Comparison of ENCODE assay signal across 10 mouse cellular contexts in genomic region chr7:144569428-144569827, GRCm38 (mm10). TPM values are rescaled to one million over a fixed set of nuclear protein-coding genes. Genes with fewer than 3 reads are reported as not detected.
A peak's percentile ranks its signal among the peaks of the same experiment; 100 is the strongest.
DNase-seq lines count a peak whose midpoint lies in the region; ATAC-seq and TF ChIP-seq lines count a peak whose summit lies in the region.
"Had no signal": no experiment of that assay in that cellular context is flagged by ENCODE, and none has a peak within 500 bp of the region (broad histone marks: within the 10 kb centered on the region; RNA-seq: fewer than 3 reads in every experiment).

No protein-coding gene starts in this region.

- no peak for TF ChIP-seq EP300 in stomach, postnatal 0 days (optimal IDR thresholded peaks at IDR 0.05)
- no peak for TF ChIP-seq EP300 in liver, postnatal 0 days (IDR thresholded peaks at IDR 0.05; ENCODE audit: low read depth)

- H3K9ac ChIP-seq in stomach, postnatal 0 days (ENCODE audit: low read length), result no peak overlapping the region
- H3K9ac ChIP-seq in liver, postnatal 0 days (replicated peaks), result no peak overlapping the region
- H3K9ac ChIP-seq: embryonic facial prominence, embryonic 15.5 days had no signal

- H3K4me2 ChIP-seq in stomach, postnatal 0 days (replicated peaks; ENCODE audit: low read depth), result no peak overlapping the region
- no peak overlapping the region for H3K4me2 ChIP-seq in liver, postnatal 0 days (ENCODE audit: low read depth, low read length)
- H3K4me2 ChIP-seq: embryonic facial prominence, embryonic 15.5 days had no signal

- H3K4me1 ChIP-seq in cerebellum, adult 2 months (ENCODE audit: control insufficient read depth, insufficient read depth, low read length), result no peaks in the 10 kb centered on the region
- H3K4me1 ChIP-seq in stomach, postnatal 0 days (replicated peaks; ENCODE audit: control insufficient read depth, insufficient read depth), result no peaks in the 10 kb centered on the region
- no peaks in the 10 kb centered on the region for H3K4me1 ChIP-seq in liver, postnatal 0 days (ENCODE audit: insufficient read depth)

- ATAC-seq in stomach, postnatal 0 days (ENCODE audit: low FRiP score, low TSS enrichment), result peak; percentile 45; the same call in 1 of the 2 replicates
- no peak for ATAC-seq in liver, postnatal 0 days

- H3K27me3 ChIP-seq in cerebellum, adult 2 months (ENCODE audit: control insufficient read depth, insufficient read depth, low read length), result no peaks in the 10 kb centered on the region; the same call in 1 of the 2 replicates
- no peaks in the 10 kb centered on the region for H3K27me3 ChIP-seq in stomach, postnatal 0 days (ENCODE audit: control insufficient read depth, insufficient read depth, low read length)
- H3K27me3 ChIP-seq in liver, postnatal 0 days (ENCODE audit: insufficient read depth, low read length), result no peaks in the 10 kb centered on the region
- H3K27me3 ChIP-seq: embryonic facial prominence, embryonic 15.5 days had no signal

- H3K9me3 ChIP-seq in stomach, postnatal 0 days (ENCODE audit: control insufficient read depth, low read length), result no peaks in the 10 kb centered on the region
- no peaks in the 10 kb centered on the region for H3K9me3 ChIP-seq in liver, postnatal 0 days (ENCODE audit: low read length)
- H3K9me3 ChIP-seq: embryonic facial prominence, embryonic 15.5 days had no signal

- WGBS in cerebellum, adult 2 months, result 22% methylated on average over 7 of the region's 7 CpGs
- 33% methylated on average over 7 of the region's 7 CpGs for WGBS in stomach, postnatal 0 days
- WGBS in liver, postnatal 0 days (ENCODE audit: insufficient replicate concordance), result 70% methylated on average over 7 of the region's 7 CpGs

- peak; percentile 42 to 43 for DNase-seq in cerebellum, postnatal 10 days
- no peak for DNase-seq in cerebellum, adult 2 months
- DNase-seq in urinary bladder, postnatal 25 days (ENCODE audit: low spot score), result peak; percentile 23
- no peak for DNase-seq in urinary bladder, postnatal 10 days (ENCODE audit: low spot score)
- peak; percentile 58 for DNase-seq in kidney, adult 9 months
- DNase-seq in stomach, postnatal 0 days (ENCODE audit: low spot score), result peak; percentile 31
- no peak for DNase-seq in embryo, embryonic 10.5 days (ENCODE audit: low spot score)
- no peak for DNase-seq in liver, postnatal 0 days

- TF ChIP-seq POLR2A in cerebellum, adult 2 months (IDR thresholded peaks at IDR 0.05; ENCODE audit: borderline replicate concordance, insufficient read depth, low read length), result no peak

- no peak overlapping the region for H3K4me3 ChIP-seq in cerebellum, adult 2 months (replicated peaks; ENCODE audit: insufficient read depth, low read depth, low read length)
- no peak overlapping the region for H3K4me3 ChIP-seq in stomach, postnatal 0 days (ENCODE audit: low read depth, low read length)
- H3K4me3 ChIP-seq in liver, postnatal 0 days (ENCODE audit: low read depth, low read length), result no peak overlapping the region
- H3K4me3 ChIP-seq: embryonic facial prominence, embryonic 15.5 days had no signal

- no peak for TF ChIP-seq CTCF in cerebellum, adult 2 months (IDR thresholded peaks at IDR 0.05; ENCODE audit: borderline replicate concordance, insufficient read depth, low read depth, low read length)
- no peak for TF ChIP-seq CTCF in stomach, postnatal 0 days (IDR thresholded peaks at IDR 0.05; ENCODE audit: low read depth)
- TF ChIP-seq CTCF in liver, postnatal 0 days (IDR thresholded peaks at IDR 0.05; ENCODE audit: low read depth), result no peak

- no peaks in the 10 kb centered on the region for H3K36me3 ChIP-seq in stomach, postnatal 0 days (ENCODE audit: control insufficient read depth, insufficient read depth, low read length)
- no peaks in the 10 kb centered on the region for H3K36me3 ChIP-seq in liver, postnatal 0 days (replicated peaks; ENCODE audit: insufficient read depth, low read length)
- H3K36me3 ChIP-seq: embryonic facial prominence, embryonic 15.5 days had no signal

- no peak overlapping the region for H3K27ac ChIP-seq in cerebellum, adult 2 months (ENCODE audit: insufficient read depth, low read length)
- H3K27ac ChIP-seq in stomach, postnatal 0 days (replicated peaks), result peak overlapping the region; percentile 65
- no peak overlapping the region for H3K27ac ChIP-seq in liver, postnatal 0 days (ENCODE audit: low read depth)
- H3K27ac ChIP-seq: embryonic facial prominence, embryonic 15.5 days; macrophage had no signal

RNA-seq across cellular contexts. Expression of gene Fadd, which starts 12.8 kb away (rescaled TPM):
- polyA plus RNA-seq in cerebellum, adult 2 months (2012; rRNA removed), result 3.3 TPM in 2 replicates
- 7.8 and 8.9 TPM in 2 replicates for polyA plus RNA-seq in stomach, postnatal 0 days (2015; fragmentation: Nextera tagmentation; extraction: Ambion mirVana)
- 4.1 TPM in 2 replicates for polyA plus RNA-seq in liver, postnatal 0 days (2015; fragmentation: Nextera tagmentation; extraction: Ambion mirVana)

RNA-seq across cellular contexts. Expression of gene Ppfia1, which starts 15.9 kb away (rescaled TPM):
- polyA plus RNA-seq in cerebellum, adult 2 months (2012; rRNA removed), result 77.6 and 79.6 TPM in 2 replicates
- polyA plus RNA-seq in stomach, postnatal 0 days (2015; fragmentation: Nextera tagmentation; extraction: Ambion mirVana), result 15.2 and 16.1 TPM in 2 replicates
- 7.1 and 8.2 TPM in 2 replicates for polyA plus RNA-seq in liver, postnatal 0 days (2015; fragmentation: Nextera tagmentation; extraction: Ambion mirVana)

Comparison
In these comparisons a context has a peak if more than half of its experiments do, and no peak if none do; other contexts are left out.
1. DNase-seq: peak in cerebellum, postnatal 10 days (2 of 2), urinary bladder, postnatal 25 days (single experiment), kidney, adult 9 months (single experiment) and stomach, postnatal 0 days (single experiment); none in cerebellum, adult 2 months (0 of 2), urinary bladder, postnatal 10 days (single experiment), embryo, embryonic 10.5 days (single experiment) and liver, postnatal 0 days (single experiment).